Mouse (Mus musculus): ENCODE measurements around the gene Gm10722.
"Not testable (repeated sequence)": the region's sequence is repeated elsewhere in the genome, so short reads cannot be mapped to it uniquely, and the experiment has no call there.

Gm10722 gene

GRCm38 (mm10) chr9:3000445-3000972 is at the start of gene Gm10722:
Gene Gm10722, plus strand, starts transcription at chr9:3000922.
- peak; percentile 79 for DNase-seq (ENCODE audit: low read depth, low spot score)

- not testable (repeated sequence) for DNase-seq (ENCODE audit: low read depth, low spot score)
These were observed 284 bp downstream of the Gm10722 start for GRCm38 (mm10) chr9:3001006-3001405.

- peak; percentile 57 for DNase-seq (ENCODE audit: low read depth, low spot score)
These were observed 1.4 kb downstream of the Gm10722 start for GRCm38 (mm10) chr9:3001948-3002659.

- DNase-seq (ENCODE audit: low read depth, low spot score): not testable (repeated sequence)
These were observed 2.2 kb downstream of the Gm10722 start, which contains the start of gene Gm11168 for GRCm38 (mm10) chr9:3002794-3003396. Gene Gm11168, plus strand, starts transcription at chr9:3003346.

- DNase-seq (ENCODE audit: low read depth, low spot score): not testable (repeated sequence)
These were observed 5.5 kb downstream of the Gm10722 start for GRCm38 (mm10) chr9:3006179-3006578.

GRCm38 (mm10) chr9:3006636-3007035 is 5.9 kb downstream of the Gm10722 start:
- not testable (repeated sequence) for DNase-seq (ENCODE audit: low read depth, low spot score)

- peak; percentile 75 for DNase-seq (ENCODE audit: low read depth, low spot score)
These were observed 6.5 kb downstream of the Gm10722 start for GRCm38 (mm10) chr9:3007272-3007671.

- not testable (repeated sequence) for DNase-seq (ENCODE audit: low read depth, low spot score)
These were observed 8.6 kb downstream of the Gm10722 start for GRCm38 (mm10) chr9:3009331-3009730.

GRCm38 (mm10) chr9:3012054-3012621 is 11.4 kb downstream of the Gm10722 start:
- not testable (repeated sequence) for DNase-seq (ENCODE audit: low read depth, low spot score)

GRCm38 (mm10) chr9:3012733-3013279 is 12.1 kb downstream of the Gm10722 start, which contains the start of gene Gm10721:
Gene Gm10721, plus strand, starts transcription at chr9:3013140.
- not testable (repeated sequence) for DNase-seq (ENCODE audit: low read depth, low spot score)

- DNase-seq (ENCODE audit: low read depth, low spot score): not testable (repeated sequence)
These were observed 14.6 kb downstream of the Gm10722 start, which contains the start of gene Gm10720 for GRCm38 (mm10) chr9:3015354-3015753. Gene Gm10720, plus strand, starts transcription at chr9:3015654.

- DNase-seq (ENCODE audit: low read depth, low spot score): not testable (repeated sequence)
These were observed 15.2 kb downstream of the Gm10722 start for GRCm38 (mm10) chr9:3015896-3016295.

GRCm38 (mm10) chr9:3017108-3017507 is 16.4 kb downstream of the Gm10722 start, which contains the start of gene Gm10719:
Gene Gm10719, plus strand, starts transcription at chr9:3017408.
- DNase-seq (ENCODE audit: low read depth, low spot score): not testable (repeated sequence)

- not testable (repeated sequence) for DNase-seq (ENCODE audit: low read depth, low spot score)
These were observed 18.2 kb downstream of the Gm10722 start for GRCm38 (mm10) chr9:3018944-3019343.

GRCm38 (mm10) chr9:3019835-3020727 is 19.4 kb downstream of the Gm10722 start:
- not testable (repeated sequence) for DNase-seq (ENCODE audit: low read depth, low spot score)

- DNase-seq (ENCODE audit: low read depth, low spot score): peak; percentile 73
These were observed 21.7 kb downstream of the Gm10722 start for GRCm38 (mm10) chr9:3022316-3023008.

GRCm38 (mm10) chr9:3023312-3023984 is 22.7 kb downstream of the Gm10722 start, which contains the start of gene Gm10718:
Gene Gm10718, plus strand, starts transcription at chr9:3023547.
- DNase-seq (ENCODE audit: low read depth, low spot score): not testable (repeated sequence)

GRCm38 (mm10) chr9:3023985-3024648 is 23.4 kb downstream of the Gm10722 start:
- not testable (repeated sequence) for DNase-seq (ENCODE audit: low read depth, low spot score)
